Mouse (Mus musculus) activated CD4-positive, CD25-positive, alpha-beta regulatory T cell, adult 4 months (primary cell): ENCODE measurements at regions not wholly inside any gene's neighbourhood (a gene's known extent, or its start where the extent isn't known, plus 50 kb on each side); places are given as distances from the start of the nearest gene placed in this dataset.
A peak's percentile ranks its signal among the peaks of the same experiment; 100 is the strongest.

Source experiments
- ATAC-seq: one replicate; pipeline ENCODE4 v1.8.0; 2017

GRCm38 (mm10) chr4:11903861-11904260 lies 77.2 kb downstream of the Gm10604 start:
- ATAC-seq, result no peak

GRCm38 (mm10) chr4:11903401-11903800 lies 77.7 kb downstream of the Gm10604 start:
- ATAC-seq, result no peak

GRCm38 (mm10) chr4:11899979-11900624 lies 81.0 kb downstream of the Gm10604 start:
- ATAC-seq, result peak; percentile 99

GRCm38 (mm10) chr4:11897231-11897630 lies 83.8 kb downstream of the Gm10604 start:
- no peak for ATAC-seq

- no peak for ATAC-seq
Observed at GRCm38 (mm10) chr4:11895857-11896825, 84.9 kb downstream of the Gm10604 start.

- ATAC-seq, result no peak
Observed at GRCm38 (mm10) chr4:11893560-11894205, 87.4 kb downstream of the Gm10604 start.

- no peak for ATAC-seq
Observed at GRCm38 (mm10) chr4:11889039-11889600, 91.9 kb downstream of the Gm10604 start.

GRCm38 (mm10) chr4:11887377-11887776 lies 93.7 kb downstream of the Gm10604 start:
- no peak for ATAC-seq

- ATAC-seq, result no peak
Observed at GRCm38 (mm10) chr4:11885499-11885898, 95.6 kb downstream of the Gm10604 start.

- no peak for ATAC-seq
Observed at GRCm38 (mm10) chr4:11884818-11885217, 96.2 kb downstream of the Gm10604 start.

GRCm38 (mm10) chr4:11883295-11883694 lies 97.8 kb downstream of the Gm10604 start:
- ATAC-seq, result no peak

- ATAC-seq, result no peak
Observed at GRCm38 (mm10) chr4:11882666-11883065, 98.4 kb downstream of the Gm10604 start.

GRCm38 (mm10) chr4:11878638-11879037 lies 102.4 kb downstream of the Gm10604 start:
- ATAC-seq, result no peak

GRCm38 (mm10) chr4:11877945-11878344 lies 103.1 kb downstream of the Gm10604 start:
- no peak for ATAC-seq

- no peak for ATAC-seq
Observed at GRCm38 (mm10) chr4:11876009-11876408, 105.1 kb downstream of the Gm10604 start.

- ATAC-seq, result no peak
Observed at GRCm38 (mm10) chr4:11874586-11875264, 106.3 kb downstream of the Gm10604 start.

- no peak for ATAC-seq
Observed at GRCm38 (mm10) chr4:11872036-11872435, 109.0 kb downstream of the Gm10604 start.

- no peak for ATAC-seq
Observed at GRCm38 (mm10) chr4:11869721-11870120, 111.3 kb downstream of the Gm10604 start.

GRCm38 (mm10) chr4:11868565-11868964 lies 112.5 kb downstream of the Gm10604 start:
- no peak for ATAC-seq
